Mouse (Mus musculus) neural tube, embryonic 12.5 days (tissue): Measurements from ENCODE around the gene Zfp46. TPM values are rescaled to one million over a fixed set of nuclear protein-coding genes. Genes with fewer than 3 reads are reported as not detected.

ENCODE experiments used
- ATAC-seq: fragments of 200-750 bp; cut with Nextera tagmentation; 2 replicates; pipeline ENCODE4 v1.8.0; 2017; ENCODE audit warnings: low read depth, mild to moderate bottlenecking, moderate TSS enrichment, moderate library complexity; ENCODE audit not compliant: low FRiP score
- H3K27ac ChIP-seq: fragments of 300-500 bp; sonication (generic); 2 replicates; pipeline ENCODE4 v1.5.1; 2016
- H3K27me3 ChIP-seq: fragments of 300-500 bp; sonication (generic); replicated peaks from 2 replicates; pipeline ENCODE4 v1.6.1; 2016; ENCODE audit warnings: mild to moderate bottlenecking
- H3K36me3 ChIP-seq: fragments of 300-500 bp; sonication (generic); 2 replicates; pipeline ENCODE4 v1.6.1; 2016; ENCODE audit warnings: mild to moderate bottlenecking
- H3K4me1 ChIP-seq: fragments of 300-500 bp; sonication (generic); 2 replicates; pipeline ENCODE4 v1.6.1; 2016
- H3K4me2 ChIP-seq: fragments of 300-500 bp; sonication (generic); replicated peaks from 2 replicates; pipeline ENCODE4 v1.6.1; 2016; ENCODE audit warnings: mild to moderate bottlenecking
- H3K4me3 ChIP-seq: fragments of 300-500 bp; sonication (generic); 2 replicates; pipeline ENCODE4 v1.5.1; 2016
- H3K9ac ChIP-seq: fragments of 300-500 bp; sonication (generic); 2 replicates; pipeline ENCODE4 v1.6.1; 2016; ENCODE audit warnings: mild to moderate bottlenecking
- H3K9me3 ChIP-seq: fragments of 300-500 bp; sonication (generic); 2 replicates; pipeline ENCODE4 v1.6.1; 2016; ENCODE audit warnings: mild to moderate bottlenecking
- WGBS: fragments of 180-500 bp; shearing (Covaris S2); methylation state at CpG from one replicate; pipeline ENCODE4 v1.1.7; 2016; 5-methylcytosine and 5-hydroxymethylcytosine counted together
- polyA plus RNA-seq: library from polyadenylated mRNA; unstranded; fragments of >200 nt; fragmentation: Nextera tagmentation; extraction: Ambion mirVana; gene quantifications from 2 replicates; pipeline ENCODE4 v1.2.1, GENCODE M21; 2016

Zfp46 gene
- polyA plus RNA-seq, 1 experiment from 2014 or later: 38.3 TPM

DNA sequence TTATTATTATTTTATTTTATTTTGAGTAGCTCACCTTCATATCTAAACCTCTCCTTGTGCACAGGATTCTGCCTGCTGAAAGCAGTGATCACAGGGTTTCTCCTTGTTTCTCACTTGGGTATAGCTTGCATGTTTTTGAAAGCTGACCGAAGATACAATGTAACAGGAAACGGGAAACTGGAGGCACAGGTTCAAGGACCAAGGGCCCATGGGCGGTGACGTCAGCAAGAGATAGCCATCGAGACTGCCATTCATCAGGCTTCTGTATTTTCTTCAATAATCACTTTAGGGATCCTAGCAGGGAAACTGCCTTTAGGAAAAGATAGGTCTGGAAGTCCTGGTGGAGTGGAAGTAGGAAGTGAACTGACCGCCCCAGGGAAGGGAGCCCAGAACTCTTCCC is 7.2 kb downstream of the Zfp46 start:
- WGBS: 96% methylated on average over 6 of the region's 6 CpGs
- H3K36me3 ChIP-seq: peaks cover 74% of the 10 kb centered on the region
- H3K4me2 ChIP-seq: no peak overlapping the region
- peaks cover 23% of the 10 kb centered on the region for H3K27me3 ChIP-seq
- H3K9ac ChIP-seq: no peak overlapping the region
- no peak for ATAC-seq
- peaks cover 5% of the 10 kb centered on the region for H3K9me3 ChIP-seq
- H3K27ac ChIP-seq: no peak overlapping the region
- H3K4me1 ChIP-seq: peaks cover 17% of the 10 kb centered on the region
- no peak overlapping the region for H3K4me3 ChIP-seq

DNA sequence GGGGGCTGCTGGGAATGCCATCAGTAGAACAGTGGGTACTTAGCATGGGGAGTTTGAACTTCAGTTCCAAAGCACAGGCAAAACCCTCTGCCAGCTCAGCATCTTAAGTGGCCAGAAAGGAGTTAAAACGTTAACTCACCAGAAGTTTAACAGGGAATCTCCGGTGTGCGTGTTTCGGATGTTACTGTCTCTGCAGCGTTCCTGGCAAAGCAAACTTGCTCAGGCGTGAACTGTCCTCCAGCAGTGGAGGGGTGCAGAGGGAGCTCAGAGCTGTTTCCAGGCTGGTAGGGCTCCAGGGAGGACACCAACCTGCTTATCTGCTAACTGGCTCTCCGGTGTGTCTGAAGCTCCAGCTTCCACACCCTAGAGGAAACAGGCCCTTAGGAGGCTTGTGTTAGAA is 11.5 kb downstream of the Zfp46 start:
- H3K4me2 ChIP-seq: no peak overlapping the region
- no peak overlapping the region for H3K27ac ChIP-seq
- H3K4me1 ChIP-seq: no peaks in the 10 kb centered on the region; the same call in 1 of the 2 replicates
- WGBS: 81% methylated on average over 7 of the region's 7 CpGs
- H3K4me3 ChIP-seq: no peak overlapping the region
- H3K9ac ChIP-seq: no peak overlapping the region
- H3K9me3 ChIP-seq: no peaks in the 10 kb centered on the region
- ATAC-seq: no peak
- peaks cover 40% of the 10 kb centered on the region for H3K36me3 ChIP-seq
- no peaks in the 10 kb centered on the region for H3K27me3 ChIP-seq

DNA sequence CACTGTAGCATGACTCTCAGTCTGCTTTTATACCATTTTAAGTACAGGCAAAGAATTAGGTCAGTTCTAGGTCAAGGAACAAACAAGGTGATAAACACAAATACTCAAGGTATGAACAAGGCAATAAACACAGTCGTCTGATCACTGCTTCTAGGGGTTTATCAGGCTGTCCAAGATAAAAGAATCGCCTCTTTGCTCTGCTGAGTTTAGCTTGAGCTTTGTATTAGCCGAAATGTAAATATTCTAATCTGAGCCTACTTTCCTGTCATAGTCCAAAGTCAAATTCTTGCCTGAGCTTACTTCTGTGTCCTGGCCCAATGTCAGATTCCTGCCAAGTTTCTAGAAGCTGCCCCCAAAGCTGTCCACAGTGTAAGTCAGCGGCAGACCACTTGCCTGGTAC is 18.0 kb downstream of the Zfp46 start:
- H3K27me3 ChIP-seq: no peaks in the 10 kb centered on the region
- H3K4me2 ChIP-seq: no peak overlapping the region
- no peaks in the 10 kb centered on the region for H3K9me3 ChIP-seq
- H3K36me3 ChIP-seq: no peaks in the 10 kb centered on the region
- no peaks in the 10 kb centered on the region for H3K4me1 ChIP-seq
- WGBS: 85% methylated on average over 4 of the region's 4 CpGs
- no peak overlapping the region for H3K9ac ChIP-seq
- no peak for ATAC-seq
- no peak overlapping the region for H3K4me3 ChIP-seq
- H3K27ac ChIP-seq: no peak overlapping the region

DNA sequence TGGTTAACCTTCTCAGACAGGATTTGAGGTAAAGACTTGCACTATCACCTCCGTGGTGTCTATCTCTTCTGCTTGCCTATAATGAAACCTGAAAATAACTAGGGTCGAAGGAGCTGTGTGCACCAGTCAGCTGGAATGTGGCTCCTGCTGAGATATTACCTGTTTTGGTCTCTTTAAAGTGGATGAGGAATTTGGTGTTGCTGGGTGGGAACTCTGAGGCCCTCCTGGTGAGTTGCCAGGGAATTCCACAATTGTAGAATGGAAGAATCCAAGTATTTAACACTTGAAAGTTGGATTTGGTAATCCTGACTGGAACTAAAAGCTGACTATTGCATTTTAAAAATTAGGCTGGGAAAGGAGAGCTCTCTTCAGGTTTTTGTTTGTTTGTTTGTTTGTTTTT is 19.7 kb downstream of the Zfp46 start:
- ATAC-seq: no peak
- H3K9me3 ChIP-seq: no peaks in the 10 kb centered on the region
- 47% methylated on average over 2 of the region's 2 CpGs for WGBS

DNA sequence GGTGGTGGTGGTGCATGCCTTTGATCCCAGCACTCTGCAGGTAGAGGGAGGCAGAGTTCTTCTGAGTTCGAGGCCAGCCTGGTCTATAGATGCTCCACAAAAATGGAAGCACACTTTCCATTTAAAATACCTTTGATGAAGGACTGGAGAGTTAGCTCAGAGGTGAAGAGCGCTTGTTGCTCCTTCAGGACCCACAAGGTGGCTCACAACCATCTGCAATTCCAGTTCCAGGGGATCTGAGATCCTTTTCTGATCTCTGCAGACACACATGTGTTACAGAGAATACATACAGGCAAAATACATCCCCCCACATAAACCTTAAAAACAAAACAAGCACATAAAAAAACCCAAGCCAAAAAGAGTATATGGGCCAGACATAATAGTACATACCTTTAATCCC is 23.9 kb downstream of the Zfp46 start:
- Histone ChIP-seq H3K4me3 (no peak overlapping the region), H3K36me3 (no peaks in the 10 kb centered on the region), H3K27ac (no peak overlapping the region), H3K9ac (no peak overlapping the region), H3K4me2 (no peak overlapping the region), H3K4me1 (peaks cover 14% of the 10 kb centered on the region), H3K9me3 (no peaks in the 10 kb centered on the region), H3K27me3 (no peaks in the 10 kb centered on the region)
- no peak for ATAC-seq
- 55% methylated on average over 2 of the region's 2 CpGs for WGBS

More for the DNA sequence above, 19.7 kb downstream of the Zfp46 start:
- no peak overlapping the region for H3K9ac ChIP-seq
- H3K36me3 ChIP-seq: no peaks in the 10 kb centered on the region
- no peak overlapping the region for H3K4me3 ChIP-seq
- no peaks in the 10 kb centered on the region for H3K4me1 ChIP-seq
- H3K27me3 ChIP-seq: no peaks in the 10 kb centered on the region
- no peak overlapping the region for H3K27ac ChIP-seq
- no peak overlapping the region for H3K4me2 ChIP-seq

DNA sequence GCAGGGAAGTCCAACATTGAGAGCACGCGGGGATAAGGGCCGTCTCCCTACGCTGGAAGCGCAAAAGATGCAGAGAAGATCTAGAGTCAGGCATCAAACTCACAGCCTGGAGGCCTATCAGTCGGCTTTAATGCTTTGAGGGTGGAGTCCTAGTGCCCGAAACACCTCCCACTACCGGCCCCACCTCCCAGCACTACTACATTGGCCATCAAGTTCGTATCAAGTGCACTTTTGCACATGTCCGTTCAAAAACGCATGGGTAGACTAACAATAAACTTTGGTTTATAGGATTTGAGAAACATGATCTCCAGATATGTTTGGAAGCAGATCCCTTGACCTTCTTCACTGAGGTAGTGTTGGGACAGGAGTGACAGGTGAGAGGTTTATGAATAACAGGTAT is 25.3 kb downstream of the Zfp46 start:
- H3K9me3 ChIP-seq: no peaks in the 10 kb centered on the region
- peaks cover 23% of the 10 kb centered on the region for H3K4me1 ChIP-seq
- H3K36me3 ChIP-seq: no peaks in the 10 kb centered on the region
- peak overlapping the region; percentile 62 for H3K9ac ChIP-seq
- WGBS: 12% methylated on average over 11 of the region's 11 CpGs
- H3K4me2 ChIP-seq: peak overlapping the region; percentile 73
- H3K27ac ChIP-seq: no peak overlapping the region
- no peak for ATAC-seq
- no peaks in the 10 kb centered on the region for H3K27me3 ChIP-seq
- peak overlapping the region; percentile 98 for H3K4me3 ChIP-seq

DNA sequence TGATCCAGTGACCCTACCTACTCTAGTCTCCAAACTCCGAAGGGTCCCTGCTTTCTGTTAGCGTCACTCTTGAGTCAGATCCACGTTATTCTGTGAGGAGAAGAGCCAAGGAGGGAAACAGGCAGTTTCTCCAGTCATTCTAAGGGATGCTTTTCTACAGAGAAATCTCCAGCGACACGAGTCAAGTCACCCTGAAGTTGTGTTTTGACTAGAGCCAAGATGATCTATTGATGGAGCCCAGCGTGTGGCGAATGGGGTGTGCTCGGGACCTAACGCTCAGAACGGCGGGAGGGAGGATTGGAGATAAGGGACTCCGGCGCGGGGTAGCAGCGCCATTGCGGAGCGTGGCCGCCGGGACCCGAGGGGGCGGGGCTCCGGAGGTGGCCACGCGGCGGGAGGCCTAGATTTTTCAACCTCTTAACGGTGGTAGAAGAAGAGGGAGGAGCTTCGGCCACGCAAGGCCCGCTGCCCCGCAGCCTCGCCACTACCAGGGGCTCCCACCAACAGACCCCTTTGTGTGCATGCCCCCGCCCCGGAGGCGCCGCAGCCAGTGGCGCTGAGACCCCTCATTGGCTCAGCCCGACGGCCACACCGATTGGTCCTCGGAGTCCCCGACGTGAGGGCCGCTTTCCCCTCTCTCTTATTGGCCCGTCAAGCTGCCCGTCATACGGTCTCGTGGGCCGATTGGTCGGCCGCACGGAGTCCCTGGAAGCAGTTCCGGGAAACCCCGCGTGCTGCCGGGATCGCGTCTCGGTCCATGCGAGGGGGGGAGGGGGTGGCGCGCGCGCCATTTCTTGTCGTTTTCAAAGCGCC is 26.0 kb downstream of the Zfp46 start, which contains the start of gene Hnrnpr:
TSS of gene Hnrnpr (plus strand) at position 714 of the 813 bp plus-strand sequence.
- peak; percentile 99 for ATAC-seq
- Histone ChIP-seq H3K27me3 (no peaks in the 10 kb centered on the region), H3K4me1 (peaks cover 26% of the 10 kb centered on the region), H3K9ac (peak within 1 kb of the TSS; percentile 98), H3K4me2 (peak within 1 kb of the TSS; percentile 73), H3K4me3 (peak within 1 kb of the TSS; percentile 98), H3K27ac (peak within 1 kb of the TSS; percentile 98), H3K36me3 (no peaks in the 10 kb centered on the region), H3K9me3 (no peaks in the 10 kb centered on the region)
- under 1% methylated on average over 65 of the region's 65 CpGs for WGBS

DNA sequence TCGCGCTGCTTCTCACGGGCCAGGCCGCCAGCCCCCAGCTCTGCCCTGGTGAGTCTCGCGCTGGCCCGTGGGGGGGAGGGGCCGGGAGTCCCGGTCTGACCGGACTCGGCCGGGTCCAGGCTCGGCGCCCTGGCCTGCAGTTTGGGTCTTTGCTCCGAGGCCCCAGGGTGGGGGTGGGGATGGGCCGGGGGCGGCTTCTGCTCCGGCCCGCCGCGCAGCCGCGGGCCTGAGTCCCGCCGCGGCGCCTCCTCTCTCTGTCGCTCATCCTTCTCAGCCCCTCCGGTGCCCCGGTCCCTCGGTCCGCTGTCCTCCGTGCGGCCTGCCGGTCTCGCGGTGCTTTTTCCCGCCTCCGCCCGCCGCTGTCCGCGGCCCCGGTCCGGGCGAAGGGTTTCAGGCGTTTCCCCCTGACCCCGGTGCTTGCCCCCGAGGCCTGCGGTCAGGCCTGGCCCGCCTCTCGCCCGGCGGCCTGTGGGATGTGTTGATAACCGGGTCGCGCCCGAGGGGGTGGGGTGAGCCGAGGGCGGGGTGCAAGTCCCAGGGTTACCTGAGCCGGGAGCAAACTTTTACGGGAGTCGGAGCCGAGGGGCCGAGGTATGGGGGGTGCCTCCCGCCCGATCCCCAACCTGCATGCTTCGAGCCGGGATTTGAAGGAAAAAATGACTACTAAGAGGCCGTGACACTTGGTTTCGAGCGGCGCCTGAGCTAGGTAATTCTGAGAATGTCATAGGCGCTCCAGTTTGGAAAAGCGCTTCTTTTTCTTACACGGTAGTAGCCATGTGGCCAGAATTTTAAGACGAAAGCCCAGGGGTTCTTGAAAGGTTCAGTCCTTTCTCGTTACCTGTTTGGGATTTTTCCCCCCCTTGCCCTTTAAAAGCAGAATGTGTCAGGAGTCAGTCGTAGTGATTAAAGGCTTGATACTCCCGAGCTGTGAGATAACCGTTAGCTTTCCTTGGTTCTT is 26.8 kb downstream of the Zfp46 start:
- H3K36me3 ChIP-seq: no peaks in the 10 kb centered on the region
- peak overlapping the region; percentile 73 for H3K4me2 ChIP-seq
- no peaks in the 10 kb centered on the region for H3K9me3 ChIP-seq
- H3K9ac ChIP-seq: peak overlapping the region; percentile 98
- peak overlapping the region; percentile 98 for H3K27ac ChIP-seq
- H3K4me3 ChIP-seq: peak overlapping the region; percentile 98
- peaks cover 26% of the 10 kb centered on the region for H3K4me1 ChIP-seq
- no peaks in the 10 kb centered on the region for H3K27me3 ChIP-seq
- under 1% methylated on average over 80 of the region's 81 CpGs for WGBS
- peak; percentile 82 for ATAC-seq

DNA sequence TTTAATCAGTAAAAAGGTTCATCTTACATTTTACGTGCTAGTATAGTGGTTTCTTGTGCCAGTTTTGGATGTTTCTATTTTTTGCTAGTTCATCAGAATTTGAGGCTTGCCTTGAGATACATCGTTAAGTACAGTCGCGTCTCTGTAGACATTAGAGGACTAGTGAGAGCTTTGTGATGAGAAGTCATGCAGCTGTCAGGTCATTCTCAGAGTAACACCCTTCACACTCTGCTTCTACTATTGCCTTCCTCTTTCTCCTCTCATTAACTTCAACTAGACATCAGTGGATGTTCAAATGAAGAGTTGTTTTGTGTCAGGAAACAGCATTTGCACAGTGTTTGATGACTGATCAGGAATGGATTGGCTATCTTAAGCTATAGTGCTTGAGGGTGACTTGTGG is 28.1 kb downstream of the Zfp46 start:
- H3K27ac ChIP-seq: no peak overlapping the region
- H3K4me2 ChIP-seq: peak overlapping the region; percentile 73
- no peaks in the 10 kb centered on the region for H3K27me3 ChIP-seq
- 36% methylated on average over 4 of the region's 4 CpGs for WGBS
- H3K4me3 ChIP-seq: peak overlapping the region; percentile 98
- peaks cover 3% of the 10 kb centered on the region for H3K36me3 ChIP-seq
- H3K9me3 ChIP-seq: no peaks in the 10 kb centered on the region
- 0 out of 2 replicates have a peak overlapping the region, but pooled peaks have one; percentile 38 for H3K9ac ChIP-seq
- peaks cover 26% of the 10 kb centered on the region for H3K4me1 ChIP-seq
- no peak for ATAC-seq

DNA sequence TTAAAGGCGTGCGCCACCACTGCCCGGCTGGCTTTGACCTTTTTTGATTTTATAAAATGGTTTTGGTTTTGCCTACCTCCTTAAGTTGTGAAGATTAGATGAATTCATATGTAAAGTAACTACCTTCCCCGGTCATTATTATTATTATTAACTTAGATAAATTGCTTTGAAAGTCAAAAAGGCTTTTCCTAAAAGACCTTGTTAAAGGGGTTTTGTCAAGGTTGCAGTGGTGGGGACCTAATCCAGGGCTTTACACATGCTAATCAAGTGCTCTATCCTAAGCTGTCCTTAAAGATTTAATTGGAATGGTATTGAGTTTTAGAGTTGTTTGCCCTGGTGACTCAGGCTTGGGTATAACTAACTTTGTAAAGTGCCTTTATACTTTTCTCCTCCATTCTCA is 33.2 kb downstream of the Zfp46 start:
- H3K4me1 ChIP-seq: peaks cover 17% of the 10 kb centered on the region
- no peak overlapping the region for H3K4me2 ChIP-seq
- H3K9ac ChIP-seq: no peak overlapping the region
- no peaks in the 10 kb centered on the region for H3K27me3 ChIP-seq
- no peak for ATAC-seq
- WGBS: 83% methylated on average over 4 of the region's 4 CpGs
- H3K36me3 ChIP-seq: peaks cover 46% of the 10 kb centered on the region
- no peaks in the 10 kb centered on the region for H3K9me3 ChIP-seq
- no peak overlapping the region for H3K27ac ChIP-seq
- H3K4me3 ChIP-seq: no peak overlapping the region

DNA sequence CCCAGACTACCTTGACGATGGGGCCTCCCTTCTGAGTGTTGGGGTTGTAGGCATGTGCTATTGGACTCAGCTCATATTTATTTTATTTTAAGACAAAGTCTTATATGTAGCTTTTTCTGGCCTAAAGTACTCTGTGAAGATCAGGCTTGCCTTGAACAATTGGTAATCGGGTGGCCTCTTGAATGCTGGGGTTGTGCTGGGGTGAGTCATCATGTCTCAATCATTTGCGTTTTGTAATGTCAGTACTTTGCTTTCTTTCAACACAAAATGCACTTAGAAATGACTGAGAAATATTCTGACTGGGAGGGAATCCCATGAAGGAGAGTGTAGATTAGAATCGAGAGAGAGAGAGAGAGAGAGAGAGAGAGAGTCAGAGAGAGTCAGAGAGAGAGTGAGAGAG is 35.5 kb downstream of the Zfp46 start:
- ATAC-seq: no peak
- WGBS: 92% methylated on average over 4 of the region's 4 CpGs
- H3K27me3 ChIP-seq: no peaks in the 10 kb centered on the region
- peaks cover 63% of the 10 kb centered on the region for H3K36me3 ChIP-seq
- H3K27ac ChIP-seq: no peak overlapping the region
- no peak overlapping the region for H3K9ac ChIP-seq
- H3K9me3 ChIP-seq: no peaks in the 10 kb centered on the region
- peaks cover 2% of the 10 kb centered on the region for H3K4me1 ChIP-seq
- no peak overlapping the region for H3K4me2 ChIP-seq
- no peak overlapping the region for H3K4me3 ChIP-seq

DNA sequence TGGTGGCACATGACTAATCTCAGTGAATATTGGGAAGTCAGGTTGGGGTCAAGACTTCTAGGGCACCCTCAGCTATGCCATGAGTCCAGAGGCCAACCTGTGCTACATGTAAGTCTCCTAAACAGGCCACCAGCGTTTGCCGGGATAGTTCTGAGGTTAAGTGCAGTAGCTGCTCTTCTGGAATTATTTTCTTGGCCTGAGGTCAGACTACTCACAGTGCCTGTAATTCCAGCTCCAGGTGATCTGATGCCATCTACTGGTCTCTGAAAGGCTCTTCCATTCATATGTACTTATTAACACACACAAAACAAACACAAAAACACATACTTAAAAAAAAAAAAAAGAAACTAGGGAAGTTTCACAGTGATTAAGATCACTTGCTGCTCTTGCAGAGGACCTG is 39.7 kb downstream of the Zfp46 start:
- H3K4me2 ChIP-seq: no peak overlapping the region
- H3K27me3 ChIP-seq: no peaks in the 10 kb centered on the region
- 76% methylated on average over 2 of the region's 2 CpGs for WGBS
- no peak overlapping the region for H3K4me3 ChIP-seq
- H3K36me3 ChIP-seq: peaks cover 52% of the 10 kb centered on the region
- no peak overlapping the region for H3K9ac ChIP-seq
- no peak for ATAC-seq
- no peaks in the 10 kb centered on the region for H3K4me1 ChIP-seq
- H3K9me3 ChIP-seq: no peaks in the 10 kb centered on the region
- no peak overlapping the region for H3K27ac ChIP-seq
